Mouse (Mus musculus): Measurements from ENCODE around the gene Trpm8.

The Trpm8 gene

GRCm38 (mm10) chr1:88424602-88425252 lies 147.3 kb downstream of the Trpm8 start:
- in situ Hi-C loops (cut with MboI, MseI) = loop anchor here (5.0 kb wide), 2 partner anchors 318 to 773 kb away; no protein-coding TSS in a partner anchor

GRCm38 (mm10) chr1:88427987-88428741 lies 150.7 kb downstream of the Trpm8 start:
- in situ Hi-C loops (cut with MboI, MseI) = loop anchor here (5.0 kb wide), 1 partner anchor 314 kb away; no protein-coding TSS in a partner anchor

GRCm38 (mm10) chr1:88429413-88429812 lies 152.0 kb downstream of the Trpm8 start:
- in situ Hi-C loops (cut with MboI, MseI) = loop anchor here (5.0 kb wide), 1 partner anchor 313 kb away; no protein-coding TSS in a partner anchor

DNA sequence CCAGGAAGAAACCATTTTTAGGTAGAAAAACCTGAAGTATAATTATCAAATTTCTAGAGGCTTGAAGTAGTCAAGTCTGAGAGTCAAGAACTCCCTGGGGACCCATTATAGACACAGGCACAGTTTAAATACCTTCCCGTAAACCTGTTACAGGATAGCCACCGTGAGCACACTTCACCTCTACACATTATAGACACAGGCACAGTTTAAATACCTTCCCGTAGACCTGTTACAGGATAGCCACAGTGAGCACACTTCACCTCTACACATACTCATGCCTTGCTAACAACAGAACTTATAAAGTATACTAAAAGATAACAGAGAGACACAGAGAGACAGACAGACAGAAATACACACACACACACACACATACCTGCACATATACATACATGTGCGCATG lies 153.8 kb downstream of the Trpm8 start:
- in situ Hi-C loops (cut with MboI, MseI) = no loop called here

- in situ Hi-C loops (cut with MboI, MseI) = no loop called here
Observed at GRCm38 (mm10) chr1:88432601-88433000, 155.1 kb downstream of the Trpm8 start.

- in situ Hi-C loops (cut with MboI, MseI) = no loop called here
Observed at GRCm38 (mm10) chr1:88433096-88433883, 155.8 kb downstream of the Trpm8 start.

DNA sequence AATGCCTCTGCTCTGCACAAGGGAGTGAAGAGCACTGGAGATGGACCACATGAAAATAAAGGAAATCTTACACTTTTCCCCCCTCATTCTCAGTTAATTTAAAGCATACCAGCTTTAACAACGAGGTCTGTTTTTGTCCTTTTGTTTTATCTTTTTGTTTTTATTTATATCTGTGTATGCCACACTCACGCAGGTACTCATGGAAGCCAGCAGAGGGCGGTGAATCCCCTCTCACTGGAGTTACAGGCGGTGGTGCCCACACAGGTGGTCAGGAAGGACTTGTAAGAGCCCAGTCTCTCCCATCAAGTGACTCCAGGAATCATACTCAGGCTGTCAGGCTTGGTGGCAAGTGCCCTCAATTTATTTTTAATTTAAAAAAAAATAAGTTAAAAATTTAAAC lies 156.6 kb downstream of the Trpm8 start:
- in situ Hi-C loops (cut with MboI, MseI) = no loop called here

- in situ Hi-C loops (cut with MboI, MseI) = no loop called here
Observed at GRCm38 (mm10) chr1:88437206-88438126, 160.0 kb downstream of the Trpm8 start.
